Mouse (Mus musculus): ENCODE data around the gene Vps16.

Vps16 gene

GRCm38 (mm10) chr2:130466438-130466837 lies 42.3 kb downstream of the Vps16 start:
- DNase-seq, result no peak

- no peak for DNase-seq
Measured at GRCm38 (mm10) chr2:130469366-130469765, 45.2 kb downstream of the Vps16 start.

- DNase-seq, result no peak
Measured at GRCm38 (mm10) chr2:130469935-130470334, 45.8 kb downstream of the Vps16 start.

GRCm38 (mm10) chr2:130472908-130473510 lies 48.9 kb downstream of the Vps16 start:
- no peak for DNase-seq

GRCm38 (mm10) chr2:130475764-130476163 lies 51.6 kb downstream of the Vps16 start:
- no peak for DNase-seq

GRCm38 (mm10) chr2:130476666-130477297 lies 52.6 kb downstream of the Vps16 start:
- DNase-seq, result no peak

GRCm38 (mm10) chr2:130482177-130482576 lies 58.0 kb downstream of the Vps16 start:
- DNase-seq, result no peak

- DNase-seq, result no peak
Measured at GRCm38 (mm10) chr2:130482700-130483099, 58.6 kb downstream of the Vps16 start.

GRCm38 (mm10) chr2:130484206-130484605 lies 60.1 kb downstream of the Vps16 start:
- DNase-seq, result no peak

- no peak for DNase-seq
Measured at GRCm38 (mm10) chr2:130488002-130488401, 63.9 kb downstream of the Vps16 start.

GRCm38 (mm10) chr2:130488600-130488999 lies 64.5 kb downstream of the Vps16 start:
- no peak for DNase-seq

- DNase-seq, result no peak
Measured at GRCm38 (mm10) chr2:130491162-130491561, 67.0 kb downstream of the Vps16 start.

GRCm38 (mm10) chr2:130491587-130491986 lies 67.4 kb downstream of the Vps16 start:
- DNase-seq, result no peak

All from thymus, postnatal 25 days (tissue).